Mouse (Mus musculus) intestine, postnatal 0 days (tissue): ENCODE measurements at regions not wholly inside any gene's neighbourhood (a gene's known extent, or its start where the extent isn't known, plus 50 kb on each side); places are given as distances from the start of the nearest gene placed in this dataset.
"Not testable (repeated sequence)": the region's sequence is repeated elsewhere in the genome, so short reads cannot be mapped to it uniquely, and the experiment has no call there.

Experiments used
- ATAC-seq: fragments of 200-750 bp; cut with Nextera tagmentation; 2 replicates; pipeline ENCODE4 v1.8.0; 2017; ENCODE audit warnings: mild to moderate bottlenecking, moderate TSS enrichment, moderate library complexity
- H3K27ac ChIP-seq: fragments of 300-500 bp; sonication (generic); 2 replicates; pipeline ENCODE4 v1.5.1; 2014; ENCODE audit warnings: mild to moderate bottlenecking, low read depth, low read length, moderate library complexity
- H3K27me3 ChIP-seq: fragments of 300-500 bp; sonication (generic); replicated peaks from 2 replicates; pipeline ENCODE4 v1.6.1; 2014; ENCODE audit warnings: low read length, mixed read lengths; ENCODE audit not compliant: control insufficient read depth, insufficient read depth
- H3K36me3 ChIP-seq: fragments of 300-500 bp; sonication (generic); 2 replicates; pipeline ENCODE4 v1.6.1; 2014; ENCODE audit warnings: mild to moderate bottlenecking, moderate library complexity; ENCODE audit not compliant: control insufficient read depth, insufficient read depth
- H3K4me1 ChIP-seq: fragments of 300-500 bp; sonication (generic); replicated peaks from 2 replicates; pipeline ENCODE4 v1.6.1; 2014; ENCODE audit warnings: antibody characterized with exemption, low read length, mixed read lengths; ENCODE audit not compliant: control insufficient read depth, insufficient read depth
- H3K4me2 ChIP-seq: fragments of 300-500 bp; sonication (generic); replicated peaks from 2 replicates; pipeline ENCODE4 v1.6.1; 2014; ENCODE audit warnings: low read depth, mild to moderate bottlenecking, moderate library complexity
- H3K4me3 ChIP-seq: fragments of 300-500 bp; sonication (generic); 2 replicates; pipeline ENCODE4 v1.5.1; 2014; ENCODE audit warnings: low read depth, low read length
- H3K9ac ChIP-seq: fragments of 300-500 bp; sonication (generic); 2 replicates; pipeline ENCODE4 v1.6.1; 2014; ENCODE audit warnings: mild to moderate bottlenecking, low read depth, low read length
- H3K9me3 ChIP-seq: fragments of 300-500 bp; sonication (generic); 2 replicates; pipeline ENCODE4 v1.6.1; 2016; ENCODE audit warnings: mixed run types; ENCODE audit not compliant: control insufficient read depth
- CTCF ChIP-seq: sonication (generic); IDR thresholded peaks from 2 replicates; pipeline ENCODE4 v1.5.1; 2016; ENCODE audit warnings: low read depth, mild to moderate bottlenecking, control low read depth, antibody characterized with exemption, moderate library complexity
- WGBS: fragments of 180-500 bp; shearing (Covaris S2); extraction: QIAGEN DNeasy Blood & Tissue Kit; methylation state at CpG from one replicate; pipeline ENCODE4 v1.1.7; 2014; 5-methylcytosine and 5-hydroxymethylcytosine counted together

DNA sequence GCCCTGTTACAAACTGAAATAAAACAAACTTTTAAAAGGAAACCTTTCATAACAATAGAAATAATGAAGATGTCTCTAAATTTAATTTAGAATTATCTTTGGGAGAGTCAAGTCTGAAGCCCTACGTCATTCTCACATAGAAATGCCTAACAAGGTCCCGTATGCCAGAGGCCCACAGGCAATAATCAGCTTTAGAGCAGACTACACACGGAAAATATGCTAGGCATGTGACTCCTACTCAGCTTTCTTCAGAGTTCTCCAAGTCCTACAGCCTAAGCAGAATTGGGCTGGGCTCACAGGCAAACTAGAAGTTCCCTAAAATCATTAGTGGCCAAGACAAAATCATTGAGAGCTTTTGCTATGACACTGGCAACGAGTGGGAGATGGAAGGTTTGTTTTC is 176.9 kb upstream of the Gap43 start:
- WGBS = 71% methylated on average over 4 of the region's 4 CpGs
- no peak overlapping the region for H3K27ac ChIP-seq

DNA sequence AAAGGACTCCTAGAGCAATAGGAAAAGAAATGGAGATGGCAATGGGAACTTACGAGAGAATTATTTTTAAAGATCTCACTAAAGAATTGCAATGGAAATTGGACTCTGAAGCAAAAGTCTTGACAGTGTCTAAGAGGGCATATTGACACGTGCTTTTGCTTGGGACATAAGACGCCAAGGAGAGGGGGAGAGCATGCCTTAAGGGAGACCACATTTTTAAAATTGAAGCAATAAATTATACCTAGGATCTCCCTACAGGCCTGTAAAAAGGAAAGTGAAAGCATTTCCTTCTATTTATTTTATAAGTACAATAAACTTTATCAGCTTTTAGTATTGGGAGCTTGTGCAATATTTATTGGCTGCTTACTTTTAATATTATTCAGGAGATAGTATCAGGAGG is 175.5 kb upstream of the Gap43 start:
- no peak for TF ChIP-seq CTCF

More for the DNA sequence above, 176.9 kb upstream of the Gap43 start:
- no peak for ATAC-seq
- Histone ChIP-seq H3K9ac (no peak overlapping the region), H3K27me3 (no peaks in the 10 kb centered on the region), H3K36me3 (no peaks in the 10 kb centered on the region), H3K4me2 (no peak overlapping the region), H3K4me3 (no peak overlapping the region), H3K4me1 (no peaks in the 10 kb centered on the region), H3K9me3 (no peaks in the 10 kb centered on the region)
- no peak for TF ChIP-seq CTCF

DNA sequence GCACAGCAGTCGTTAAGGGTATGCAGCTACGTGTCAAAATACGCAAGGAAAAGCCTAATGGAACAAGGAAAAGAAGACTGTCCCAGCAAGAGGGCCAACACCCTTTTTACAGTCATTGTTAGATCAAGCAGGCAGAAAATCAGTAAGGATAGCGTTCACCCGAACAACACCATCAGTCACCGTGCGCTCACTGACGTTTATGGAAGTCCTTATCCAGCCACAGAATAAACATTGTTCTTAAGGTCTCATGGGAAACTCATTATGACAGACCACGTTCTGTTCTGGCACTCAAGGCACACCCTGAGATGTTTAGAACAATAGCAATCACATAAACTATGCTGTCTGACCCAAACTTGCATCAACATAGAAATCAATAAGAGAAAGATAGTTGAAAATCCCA is 164.7 kb upstream of the Gap43 start:
- Histone ChIP-seq H3K27me3 (no peaks in the 10 kb centered on the region), H3K4me3 (no peak overlapping the region), H3K4me2 (no peak overlapping the region), H3K9me3 (no peaks in the 10 kb centered on the region), H3K36me3 (no peaks in the 10 kb centered on the region), H3K4me1 (no peaks in the 10 kb centered on the region), H3K27ac (no peak overlapping the region), H3K9ac (no peak overlapping the region)
- TF ChIP-seq CTCF = no peak
- WGBS = 37% methylated on average over 9 of the region's 9 CpGs
- ATAC-seq = no peak

More for the DNA sequence above, 175.5 kb upstream of the Gap43 start:
- no peaks in the 10 kb centered on the region for H3K36me3 ChIP-seq
- no peaks in the 10 kb centered on the region for H3K9me3 ChIP-seq
- no peak overlapping the region for H3K4me3 ChIP-seq
- 82% methylated on average over 3 of the region's 3 CpGs for WGBS
- no peaks in the 10 kb centered on the region for H3K27me3 ChIP-seq
- H3K4me2 ChIP-seq = no peak overlapping the region
- no peaks in the 10 kb centered on the region for H3K4me1 ChIP-seq
- no peak overlapping the region for H3K27ac ChIP-seq
- H3K9ac ChIP-seq = no peak overlapping the region
- no peak for ATAC-seq

DNA sequence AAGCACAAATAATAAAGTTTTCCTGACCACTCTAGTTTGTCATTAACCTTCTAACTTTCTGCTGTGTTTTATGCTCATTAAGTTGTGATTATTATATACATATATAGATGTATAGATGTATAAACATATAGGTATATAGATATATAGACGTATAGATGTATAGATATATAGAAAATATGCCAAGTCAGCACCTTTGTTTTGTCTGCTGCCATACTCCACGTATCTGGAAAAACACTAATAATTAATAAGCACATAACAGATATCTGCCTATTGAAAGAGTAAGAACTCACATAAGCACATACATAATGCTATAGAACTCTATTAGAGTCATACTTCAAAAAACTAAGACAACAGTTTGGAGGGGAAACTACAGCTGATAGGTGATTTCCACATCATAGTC is 161.3 kb upstream of the Gap43 start:
- H3K4me2 ChIP-seq = no peak overlapping the region
- 86% methylated on average over 2 of the region's 2 CpGs for WGBS

DNA sequence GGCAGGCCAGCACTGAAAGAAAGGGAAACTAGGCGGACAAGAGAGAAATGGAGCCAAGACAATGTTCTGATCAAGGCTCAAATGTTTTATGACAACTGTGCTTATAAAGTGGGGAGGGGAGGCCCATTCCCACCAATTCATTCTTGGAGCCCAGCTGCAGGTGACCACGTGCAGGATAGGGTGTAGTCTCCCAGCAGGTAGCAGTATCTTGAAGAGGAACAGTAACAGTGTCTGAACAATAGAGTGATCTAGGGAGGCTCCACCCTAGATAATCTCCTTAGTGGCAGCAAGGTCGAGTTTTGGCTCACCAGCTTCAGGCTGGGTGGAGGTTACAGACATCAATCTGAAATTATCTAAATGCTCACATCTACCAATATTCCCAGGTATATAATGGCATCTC is 160.7 kb upstream of the Gap43 start:
- H3K9me3 ChIP-seq, ATAC-seq, H3K4me2 ChIP-seq, H3K9ac ChIP-seq, H3K36me3 ChIP-seq, H3K27ac ChIP-seq, H3K4me1 ChIP-seq, H3K4me3 ChIP-seq, H3K27me3 ChIP-seq: not testable (repeated sequence)
- WGBS = 31% methylated on average over 3 of the region's 3 CpGs

More for the DNA sequence above, 161.3 kb upstream of the Gap43 start:
- no peak overlapping the region for H3K27ac ChIP-seq
- TF ChIP-seq CTCF = no peak
- H3K9ac ChIP-seq = no peak overlapping the region
- H3K36me3 ChIP-seq = no peaks in the 10 kb centered on the region
- H3K27me3 ChIP-seq = no peaks in the 10 kb centered on the region
- ATAC-seq = no peak
- H3K4me1 ChIP-seq = no peaks in the 10 kb centered on the region
- no peak overlapping the region for H3K4me3 ChIP-seq
- no peaks in the 10 kb centered on the region for H3K9me3 ChIP-seq

DNA sequence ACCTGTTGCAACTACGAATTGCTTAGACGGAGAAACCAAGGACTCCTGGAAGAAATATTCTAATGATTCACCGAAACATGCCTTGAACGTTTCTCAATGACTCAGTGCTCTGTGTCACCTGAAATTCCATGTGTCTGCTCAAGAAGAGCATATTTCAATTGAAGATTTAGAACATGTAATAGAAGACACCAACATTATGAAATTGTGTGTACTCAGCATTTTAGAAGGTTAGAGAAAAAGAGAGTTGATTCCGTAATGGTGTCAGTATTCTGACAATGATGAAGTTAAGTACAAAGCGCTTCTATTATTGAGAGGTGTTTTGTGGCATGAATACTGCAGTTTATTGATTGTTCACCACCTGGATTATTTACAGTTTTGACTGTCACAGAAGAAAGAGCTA is 159.1 kb upstream of the Gap43 start:
- Histone ChIP-seq H3K36me3 (no peaks in the 10 kb centered on the region), H3K27ac (no peak overlapping the region), H3K27me3 (no peaks in the 10 kb centered on the region), H3K4me3 (no peak overlapping the region), H3K4me1 (no peaks in the 10 kb centered on the region), H3K4me2 (no peak overlapping the region), H3K9me3 (no peaks in the 10 kb centered on the region), H3K9ac (no peak overlapping the region)
- no peak for ATAC-seq
- 92% methylated on average over 6 of the region's 6 CpGs for WGBS
- TF ChIP-seq CTCF = no peak

DNA sequence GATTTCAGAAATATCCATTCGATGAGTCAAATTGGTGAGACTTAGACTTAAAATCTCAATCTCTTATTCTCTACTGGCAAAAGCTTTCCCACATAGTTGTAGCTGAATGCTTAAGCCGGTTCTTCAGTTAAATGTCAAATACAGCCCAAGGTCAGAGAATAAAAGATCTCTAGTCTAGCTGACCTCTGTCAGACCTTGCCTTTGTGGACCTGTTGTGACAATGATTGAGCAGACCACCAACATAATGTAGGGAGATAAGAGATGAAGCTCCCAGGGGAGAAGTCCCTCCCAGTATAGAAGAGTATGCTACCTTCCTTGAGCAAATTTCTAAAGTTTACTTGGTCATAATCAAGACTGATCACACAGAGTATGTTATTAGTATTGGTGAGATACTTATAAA is 157.9 kb upstream of the Gap43 start:
- no peak for TF ChIP-seq CTCF
- no peak overlapping the region for H3K27ac ChIP-seq
- H3K4me3 ChIP-seq = no peak overlapping the region
- ATAC-seq = no peak
- no peaks in the 10 kb centered on the region for H3K27me3 ChIP-seq
- no peaks in the 10 kb centered on the region for H3K9me3 ChIP-seq
- no peak overlapping the region for H3K4me2 ChIP-seq
- no peaks in the 10 kb centered on the region for H3K36me3 ChIP-seq
- WGBS = 72% methylated on average over 2 of the region's 2 CpGs
- H3K9ac ChIP-seq = no peak overlapping the region
- no peaks in the 10 kb centered on the region for H3K4me1 ChIP-seq
